Mouse (Mus musculus) A20 (cell line): ENCODE results near the gene Fmod.

Experiments
- DNase-seq: peaks from one replicate; pipeline ENCODE4 v3.0.0-alpha.2; 2011; ENCODE audit warnings: low read depth, low spot score

Fmod gene

DNA sequence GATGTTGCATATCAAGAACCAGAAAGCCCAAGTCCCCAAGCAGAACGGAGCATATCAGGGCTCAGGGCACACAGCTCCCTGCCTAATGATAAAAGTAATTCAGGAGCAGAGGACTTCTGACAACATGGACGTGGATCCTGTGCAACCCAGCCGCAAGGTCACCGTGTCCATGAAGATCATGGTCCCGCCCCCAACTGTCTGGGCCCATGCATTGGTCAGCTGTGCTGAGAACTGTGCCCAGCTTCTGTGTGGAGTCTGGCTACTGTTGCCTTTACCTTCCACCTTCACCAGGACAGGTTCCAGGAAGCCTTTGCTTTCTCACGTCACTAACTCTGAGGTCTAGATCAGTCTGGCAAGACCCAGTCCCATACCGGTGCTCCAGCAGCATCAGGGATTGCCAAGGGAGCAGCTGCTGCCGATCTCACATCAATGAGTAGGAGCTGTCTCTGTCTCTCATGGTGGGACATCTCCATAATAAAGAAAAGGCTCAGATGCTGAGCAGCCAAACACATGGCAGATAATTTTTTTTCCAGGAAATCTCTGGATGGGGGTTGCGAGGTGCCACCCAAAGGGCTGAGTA, 18.7 kb downstream of the Fmod start:
- no peak for DNase-seq

DNA sequence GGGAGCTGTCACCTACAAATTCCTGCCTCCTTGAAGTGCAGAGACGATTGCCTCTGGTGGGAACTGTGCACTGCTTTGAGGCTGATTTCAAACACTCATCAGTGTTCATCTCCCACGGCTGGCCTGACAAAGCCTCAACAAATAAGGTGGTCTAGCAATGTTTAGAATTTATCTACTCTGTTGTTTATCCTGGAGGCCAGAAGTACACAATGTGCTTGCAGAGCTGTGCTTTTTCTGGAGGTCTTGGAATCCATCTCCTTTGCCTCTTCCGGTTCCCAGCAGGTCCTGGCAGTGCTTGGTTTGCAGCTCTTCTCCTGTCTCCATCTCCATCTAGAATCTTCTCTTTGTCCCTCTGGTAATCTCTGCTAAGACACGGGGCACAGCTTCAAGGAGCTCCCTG, 19.2 kb downstream of the Fmod start:
- no peak for DNase-seq

DNA sequence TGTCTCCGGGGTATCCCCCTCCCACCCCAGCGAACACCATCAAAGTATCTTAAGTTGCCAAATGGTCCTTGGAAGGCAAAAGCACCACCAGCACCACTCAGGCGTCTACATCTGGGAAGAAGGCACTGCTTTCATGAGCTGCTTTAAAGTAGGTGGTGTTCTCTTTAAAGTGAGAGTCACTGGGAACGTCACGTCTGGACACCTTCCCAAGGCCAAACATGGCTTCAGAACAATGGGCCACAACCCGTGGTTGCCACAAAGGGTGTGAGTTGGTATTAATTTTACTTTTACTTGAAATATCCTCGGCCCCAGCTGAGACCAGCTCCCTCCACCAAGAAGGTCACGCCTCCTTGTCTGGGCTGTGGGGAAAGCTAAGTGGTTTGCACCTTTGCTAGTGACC, 20.7 kb downstream of the Fmod start:
- DNase-seq, result no peak

DNA sequence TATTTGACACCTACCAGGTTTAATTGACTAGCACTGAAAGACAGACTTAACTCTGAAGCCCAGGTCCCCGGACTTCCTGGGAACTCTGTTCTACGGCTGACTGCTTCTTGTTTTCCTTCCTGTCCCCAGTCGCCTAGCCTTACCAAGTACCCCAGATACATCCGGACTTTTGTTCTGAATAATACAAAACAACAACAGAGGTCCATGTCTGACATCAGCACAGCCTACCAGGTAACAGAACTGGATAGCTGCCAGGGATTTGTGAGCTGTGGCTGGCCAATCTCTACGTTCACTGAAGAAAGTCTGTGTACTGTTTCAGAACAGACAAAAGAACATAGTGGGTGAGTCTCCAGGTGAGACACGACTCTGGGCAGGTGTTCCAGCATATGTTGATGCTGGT, 21.8 kb downstream of the Fmod start:
- no peak for DNase-seq

DNA sequence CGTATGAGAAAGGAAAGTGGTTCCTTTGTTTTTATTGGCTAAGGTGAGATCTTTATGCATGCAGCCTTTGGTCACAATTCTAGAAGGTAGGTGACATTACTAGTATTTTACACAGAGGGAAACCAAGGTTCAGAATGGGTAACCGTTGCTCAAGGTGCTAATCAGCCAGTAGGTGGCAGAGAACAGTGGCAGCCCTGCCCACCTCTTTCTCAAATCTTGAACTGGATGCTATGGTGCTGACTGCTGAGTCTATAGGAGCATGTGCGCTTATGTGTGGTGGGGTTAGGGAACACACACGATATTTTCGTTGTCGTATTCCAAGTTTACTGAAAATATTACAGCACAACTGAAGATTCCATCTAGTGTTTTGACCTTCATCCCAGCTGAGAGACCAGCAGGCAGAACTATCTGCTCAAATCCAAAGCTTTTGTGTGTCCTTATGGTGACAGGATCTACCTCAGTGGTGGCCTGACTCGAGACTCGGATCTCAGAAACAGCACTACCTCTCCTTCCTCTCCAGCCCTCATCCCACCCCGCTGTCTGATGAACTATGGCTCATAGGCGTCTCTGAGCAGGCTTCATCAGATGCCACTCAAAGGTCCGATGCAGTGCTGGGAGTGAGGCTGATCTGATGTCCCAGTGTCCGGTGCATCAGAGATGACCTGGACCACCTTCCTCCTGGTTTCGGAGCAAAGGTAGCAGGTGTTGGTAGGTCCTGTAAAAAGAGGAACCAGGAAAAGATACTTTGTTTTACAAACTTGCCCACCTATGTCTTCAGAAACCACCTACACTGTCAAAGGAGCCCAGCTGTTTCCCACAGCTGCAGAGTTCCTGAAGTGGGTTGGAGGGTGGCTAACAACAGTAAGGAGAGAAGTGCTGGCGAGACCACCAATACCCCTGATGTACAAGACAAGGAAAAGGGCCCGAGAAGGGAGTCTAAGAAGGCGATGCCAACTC, 23.0 kb downstream of the Fmod start:
- peak; percentile 90 for DNase-seq

DNA sequence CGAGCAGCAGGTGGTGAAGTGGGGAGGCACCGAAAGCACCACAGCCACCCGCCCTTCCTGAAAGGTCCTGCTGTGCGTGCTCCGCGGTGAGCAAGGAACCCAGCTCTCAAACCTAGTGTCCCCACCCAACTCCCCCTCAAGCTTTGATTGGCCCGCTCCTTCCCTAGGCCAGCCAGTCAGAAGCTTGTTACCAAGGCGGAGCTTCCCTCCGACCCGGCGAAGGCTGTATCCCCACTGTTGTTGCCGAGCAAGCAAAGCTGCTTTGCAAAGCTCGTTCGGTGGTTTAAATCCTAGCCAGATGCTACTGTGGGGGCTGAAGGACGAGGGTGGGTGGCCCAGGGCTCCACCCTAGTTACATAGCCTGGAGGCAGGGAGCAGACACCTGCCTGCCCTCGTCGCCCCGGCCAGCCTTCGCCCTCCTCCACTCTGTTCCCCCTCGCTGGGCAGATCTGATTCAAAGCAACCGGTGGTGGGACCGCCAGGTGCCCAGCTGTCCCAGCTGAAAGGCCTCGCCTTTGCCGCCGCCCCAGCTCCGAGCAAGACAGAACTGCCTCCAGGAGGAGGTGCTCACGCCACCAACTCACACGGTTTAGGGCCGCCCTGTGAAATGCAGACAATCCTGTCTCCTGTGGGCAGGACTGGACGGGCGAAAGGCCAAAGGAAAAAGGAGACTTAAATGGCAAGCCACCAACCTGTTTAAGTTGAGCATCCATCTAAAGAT, 24.0 kb downstream of the Fmod start:
- peak; percentile 98 for DNase-seq

DNA sequence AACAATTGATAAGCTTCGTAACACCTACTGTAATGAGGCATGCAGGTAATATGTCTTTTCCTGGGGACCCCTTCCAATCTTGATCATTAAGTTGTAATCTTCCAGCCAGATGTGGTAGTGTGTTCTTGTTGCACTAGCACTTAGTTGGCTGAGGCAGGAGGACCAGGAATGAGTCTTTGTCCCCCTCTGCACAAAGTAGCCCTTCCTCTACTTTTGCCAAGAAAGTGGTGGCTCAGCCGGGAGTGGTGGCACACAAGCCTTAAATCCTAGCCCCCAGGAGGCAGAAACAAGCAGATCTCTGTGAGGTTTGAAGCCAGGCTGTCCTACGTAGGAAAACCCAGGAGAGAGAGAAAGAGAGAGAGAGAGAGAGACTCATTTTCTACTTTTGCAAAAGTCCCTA, 24.9 kb downstream of the Fmod start:
- DNase-seq, result peak; percentile 58

DNA sequence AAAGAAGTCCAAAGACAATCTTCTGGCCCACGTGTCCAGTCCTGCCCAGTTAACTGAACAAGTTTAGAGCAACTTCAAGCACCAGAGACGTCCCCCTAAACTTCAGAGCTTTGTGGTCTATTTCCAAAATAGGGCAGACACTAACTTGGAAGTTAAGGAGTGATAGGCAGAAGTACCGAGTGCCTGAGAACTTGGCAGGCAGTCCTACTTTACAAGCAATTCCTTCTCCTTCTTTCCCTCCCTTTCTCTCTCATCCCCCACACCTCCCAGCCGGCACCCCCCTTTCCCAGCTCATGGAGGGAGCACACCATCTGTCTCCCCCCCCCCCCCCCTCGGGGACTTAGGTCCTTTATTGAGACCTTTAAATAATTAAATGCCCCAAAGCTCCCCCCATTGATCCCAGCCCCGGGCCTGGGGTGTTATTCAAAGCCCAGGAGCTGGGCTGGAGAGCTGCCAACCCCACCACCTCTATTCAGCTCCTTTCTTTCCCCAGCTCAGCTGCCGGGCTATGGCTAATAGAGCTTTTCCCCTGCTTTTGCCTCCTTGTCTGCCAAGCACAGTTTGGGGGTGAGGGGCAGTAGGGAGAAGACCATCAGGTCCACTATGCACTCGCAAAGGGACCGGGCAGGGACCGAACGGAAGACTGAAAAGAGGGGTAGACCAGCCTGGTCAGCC, 25.5 kb downstream of the Fmod start:
- no peak for DNase-seq

DNA sequence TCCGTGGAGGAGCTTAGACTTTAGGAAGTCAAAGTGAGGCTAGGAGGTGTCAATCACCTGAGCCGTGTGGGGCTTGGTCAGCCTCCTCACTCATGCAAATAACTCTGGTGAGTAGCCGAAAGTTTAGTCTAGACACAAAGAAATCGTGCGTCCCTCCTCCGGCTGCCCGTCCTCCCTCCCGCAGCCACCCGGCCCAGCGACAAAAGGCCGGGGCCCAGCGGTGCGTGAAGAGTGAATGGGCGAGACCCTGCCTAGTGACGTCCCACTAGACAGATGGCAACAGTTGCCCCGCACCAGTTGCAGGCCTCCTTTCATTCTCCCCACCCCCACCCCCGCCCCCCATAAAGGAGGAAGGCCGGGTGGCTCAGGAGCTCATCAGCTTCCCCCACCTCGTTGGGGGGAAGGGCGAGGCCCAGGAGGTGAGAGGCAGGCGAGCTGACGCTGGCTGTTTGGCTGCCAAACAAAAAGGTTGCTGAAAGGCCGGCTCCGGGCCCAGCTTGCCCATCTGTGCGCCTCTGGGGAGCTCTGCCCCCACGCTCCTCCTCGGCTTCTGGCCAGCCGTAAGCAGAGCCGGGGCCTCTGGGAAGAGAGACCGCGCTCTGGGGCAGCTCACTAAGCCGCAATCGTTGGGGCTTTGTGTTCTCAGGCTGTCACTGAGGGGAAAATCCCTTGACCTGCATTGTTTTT, 26.2 kb downstream of the Fmod start:
- DNase-seq, result peak; percentile 99

DNA sequence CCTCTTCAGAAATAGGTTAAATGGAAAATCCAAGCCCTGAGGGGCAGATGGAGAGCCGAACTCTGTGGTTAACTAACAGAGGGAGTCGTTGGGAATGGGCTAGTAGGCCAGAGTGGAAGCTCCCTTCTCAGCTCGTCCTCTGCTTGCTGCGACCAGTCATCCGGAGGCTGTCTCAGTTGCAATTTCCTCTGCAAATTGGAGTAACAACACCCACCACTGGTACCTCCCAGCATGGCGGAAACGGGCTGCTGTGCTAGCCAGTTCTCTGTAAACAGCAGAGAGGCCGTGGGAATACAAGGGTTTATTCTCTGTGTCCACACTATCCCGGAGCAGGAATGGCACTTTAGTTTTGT, 26.7 kb downstream of the Fmod start:
- DNase-seq, result peak; percentile 80

DNA sequence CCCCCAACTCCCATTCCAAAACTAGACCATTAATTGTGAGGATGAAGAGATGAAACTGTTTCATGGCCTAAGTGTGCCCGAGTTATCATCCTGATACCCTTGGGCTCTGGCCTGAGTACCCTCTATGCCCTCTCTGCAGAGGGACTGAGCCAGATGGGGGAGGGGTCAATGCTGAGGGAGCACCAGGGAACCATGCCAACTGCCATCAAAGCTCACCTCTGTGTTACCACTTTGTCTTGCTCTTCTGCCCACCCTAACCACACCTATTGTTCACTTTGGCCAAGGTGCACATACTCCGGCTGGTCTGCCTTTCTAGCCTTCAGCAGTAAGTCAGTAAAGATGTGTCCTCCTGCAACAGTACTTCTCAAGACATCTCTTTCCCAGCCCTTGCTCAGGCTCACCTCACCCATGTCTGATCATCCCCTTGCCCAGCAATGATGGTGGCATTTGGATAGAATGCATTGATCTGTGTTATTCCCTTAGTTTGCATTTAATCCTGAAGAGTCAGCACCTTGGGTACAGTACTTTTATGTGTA, 27.3 kb downstream of the Fmod start:
- DNase-seq, result peak; percentile 67

DNA sequence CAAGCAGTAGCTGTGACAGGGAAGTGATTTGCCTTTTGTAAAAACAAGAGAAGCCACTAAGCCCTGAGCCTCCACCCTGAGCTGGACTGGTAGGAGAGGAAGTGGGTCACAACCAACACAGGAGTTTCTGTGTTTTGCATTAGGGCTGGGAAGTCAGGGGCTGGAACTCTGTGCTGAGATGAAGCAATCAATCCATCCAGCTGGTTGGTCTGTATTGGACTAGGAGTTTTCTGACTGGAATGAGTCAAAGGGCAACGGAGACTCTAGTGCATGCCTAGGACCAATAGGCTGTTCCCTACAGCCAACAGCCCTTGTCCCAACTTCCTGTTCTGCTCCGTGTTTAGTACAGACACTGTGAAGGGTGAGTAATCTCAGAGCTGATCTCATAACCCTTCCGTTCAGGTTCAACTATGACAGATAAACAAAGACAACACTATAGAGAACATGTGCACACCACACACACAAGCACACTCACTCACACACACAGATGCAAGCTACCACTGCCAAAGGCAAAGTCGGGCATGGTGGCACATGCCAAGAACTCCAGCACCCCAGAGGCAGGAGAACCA, 28.3 kb downstream of the Fmod start:
- DNase-seq, result peak; percentile 86

DNA sequence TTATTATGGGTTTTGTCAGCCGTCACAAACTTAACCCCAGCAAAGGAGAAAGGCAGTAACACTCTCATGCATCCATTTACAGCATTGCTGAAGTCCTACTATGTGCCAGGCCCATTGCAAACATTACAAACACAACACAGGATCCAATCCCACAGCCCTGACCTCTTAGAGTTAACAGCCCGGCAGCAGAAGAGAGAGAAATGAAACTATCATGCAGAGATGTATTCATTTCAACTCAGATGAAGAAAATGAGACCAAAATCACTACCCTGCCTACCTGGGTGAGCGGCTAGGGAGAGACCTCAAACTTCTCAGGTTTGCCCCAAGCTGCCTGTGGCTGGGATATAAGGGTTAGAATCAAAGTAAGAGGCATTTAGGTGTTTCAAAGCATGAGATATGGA, 29.5 kb downstream of the Fmod start:
- peak; percentile 79 for DNase-seq

DNA sequence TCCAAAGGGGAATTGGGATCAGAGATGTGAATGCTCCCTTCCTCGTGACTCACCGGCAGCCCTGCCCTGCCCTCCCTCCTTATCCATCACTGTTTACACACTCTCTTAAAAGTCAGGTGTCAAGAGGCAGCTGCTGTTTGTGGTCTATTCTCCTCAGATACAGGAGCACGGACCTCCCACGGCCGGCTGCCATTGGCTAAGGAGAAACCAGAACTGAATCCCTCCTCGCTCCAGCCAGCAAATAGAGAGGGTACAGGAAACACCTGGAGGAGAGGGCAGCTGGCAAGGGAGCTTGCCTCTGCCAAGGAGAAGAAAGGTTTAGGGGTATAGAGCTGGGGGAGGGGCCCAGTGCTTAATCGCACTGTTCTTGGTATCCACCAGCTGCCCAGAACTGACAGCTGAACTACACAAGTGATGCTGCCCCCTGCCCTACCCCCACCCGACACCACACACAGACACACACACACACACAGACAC, 30.1 kb downstream of the Fmod start:
- peak; percentile 98 for DNase-seq

DNA sequence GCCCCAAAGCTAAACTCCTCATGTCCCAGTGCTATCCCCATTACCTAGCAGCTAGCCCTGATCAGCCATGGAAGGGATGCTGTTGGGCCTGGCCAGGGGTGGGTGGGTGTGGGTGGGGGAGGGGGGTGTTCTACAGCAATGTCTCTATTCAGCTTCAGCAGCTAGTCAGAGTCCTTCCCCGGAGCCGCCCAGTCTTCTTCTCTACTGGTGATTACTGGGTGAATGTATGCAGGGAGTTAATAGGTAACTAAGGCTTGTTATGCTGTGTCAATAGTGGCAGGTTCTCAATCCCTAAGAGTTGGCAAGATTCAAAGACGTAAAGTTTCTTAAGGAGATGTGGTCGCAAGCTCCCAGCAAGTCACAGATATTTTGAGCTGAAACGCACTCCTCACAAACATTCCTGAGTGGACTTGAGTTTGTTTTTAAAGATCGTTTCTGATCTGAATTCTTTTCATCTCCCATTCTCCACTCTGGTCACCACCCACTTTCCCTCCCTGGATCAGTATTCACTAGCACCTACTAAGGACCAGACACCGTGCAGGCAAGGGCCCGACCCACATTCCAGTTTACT, 33.1 kb downstream of the Fmod start:
- DNase-seq, result no peak

DNA sequence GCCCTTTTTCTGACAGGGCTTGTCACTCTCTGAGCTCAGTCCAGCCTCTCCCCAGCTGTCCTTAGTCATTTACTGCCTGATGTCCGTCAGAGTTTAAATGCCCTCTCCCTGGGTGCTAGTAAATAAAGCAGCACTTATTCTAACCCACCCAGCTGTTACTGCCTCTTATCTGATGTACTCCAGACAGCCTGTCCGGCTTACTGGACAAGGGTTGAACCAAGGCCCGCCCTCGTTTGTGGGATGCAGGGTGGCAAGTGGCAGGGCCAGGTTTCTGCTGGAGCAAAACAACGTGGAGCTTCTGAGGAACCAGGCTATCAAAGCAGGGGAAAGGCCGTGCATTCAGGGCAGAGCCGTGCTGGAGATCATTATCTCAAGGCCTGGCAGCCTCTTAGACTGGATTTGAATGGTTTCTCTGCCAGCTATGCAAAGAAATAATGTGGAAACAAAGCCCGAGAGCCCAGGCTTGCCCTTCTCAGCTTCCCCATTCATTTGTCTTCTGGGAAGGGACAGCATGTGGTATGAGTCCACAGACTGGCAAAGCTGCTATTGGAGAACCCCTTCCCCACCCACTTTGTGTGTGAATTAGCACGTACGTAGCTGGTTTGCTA, 34.5 kb downstream of the Fmod start:
- no peak for DNase-seq

DNA sequence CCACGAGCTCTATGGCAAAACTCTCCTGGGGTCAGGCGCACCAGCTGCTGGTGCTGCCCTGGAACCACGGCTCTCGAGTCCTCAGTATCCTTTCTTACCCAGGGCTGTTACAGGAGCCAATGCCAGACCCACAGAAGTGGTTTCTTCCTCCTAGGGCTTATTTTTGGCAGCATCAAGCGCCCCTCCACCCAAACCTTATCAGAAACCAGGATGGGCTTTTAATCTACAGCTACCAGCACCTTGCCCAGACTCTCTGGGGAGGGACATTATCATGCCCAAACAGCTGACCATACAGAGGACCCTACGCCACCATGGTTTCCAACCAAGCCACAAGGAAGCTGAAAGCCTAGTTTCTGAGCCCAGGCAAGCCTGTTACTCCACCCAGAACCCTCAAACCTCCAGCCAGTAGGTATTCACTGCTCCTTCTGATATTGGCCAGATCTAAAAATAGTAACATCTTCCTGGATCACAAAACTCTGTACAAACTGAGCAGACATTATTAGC, 36.1 kb downstream of the Fmod start:
- DNase-seq, result peak; percentile 33

DNA sequence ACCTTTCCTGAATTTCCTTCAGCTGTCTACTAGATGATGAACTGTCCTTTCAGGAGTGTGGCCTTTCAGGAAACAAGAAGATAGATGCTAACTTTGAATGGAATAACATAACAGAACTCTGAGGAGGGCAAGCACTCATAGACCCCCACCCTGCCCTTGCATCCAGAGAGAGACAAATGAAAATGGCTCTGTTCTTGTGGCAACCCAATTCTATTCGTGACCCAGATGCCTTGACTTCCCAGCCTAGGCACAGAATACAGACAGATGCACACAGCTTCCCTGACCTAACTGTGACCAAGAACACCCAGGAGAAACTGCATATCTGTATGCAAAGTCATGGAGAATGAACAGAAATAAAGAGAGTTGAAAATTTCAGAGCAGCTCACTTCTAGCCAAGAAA, 36.6 kb downstream of the Fmod start:
- no peak for DNase-seq

DNA sequence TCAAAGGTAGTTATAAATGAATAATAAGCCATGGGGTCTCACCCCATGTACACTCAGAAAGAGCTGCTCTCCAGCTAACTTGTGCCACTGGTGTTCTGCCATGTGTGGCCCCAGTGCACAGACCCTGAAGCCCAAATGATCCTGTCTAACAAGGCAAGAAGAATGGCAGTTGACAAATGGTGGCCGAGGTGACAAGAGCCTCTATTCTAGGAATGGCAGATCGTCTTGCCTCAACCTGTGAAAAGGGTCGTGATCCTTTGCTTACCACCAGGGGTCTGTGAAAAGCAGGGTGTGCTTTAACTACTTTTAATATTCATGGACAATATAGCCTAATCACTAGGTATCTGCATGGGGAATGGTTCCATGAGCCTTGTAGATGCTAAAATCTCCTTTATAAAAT, 37.1 kb downstream of the Fmod start:
- no peak for DNase-seq

DNA sequence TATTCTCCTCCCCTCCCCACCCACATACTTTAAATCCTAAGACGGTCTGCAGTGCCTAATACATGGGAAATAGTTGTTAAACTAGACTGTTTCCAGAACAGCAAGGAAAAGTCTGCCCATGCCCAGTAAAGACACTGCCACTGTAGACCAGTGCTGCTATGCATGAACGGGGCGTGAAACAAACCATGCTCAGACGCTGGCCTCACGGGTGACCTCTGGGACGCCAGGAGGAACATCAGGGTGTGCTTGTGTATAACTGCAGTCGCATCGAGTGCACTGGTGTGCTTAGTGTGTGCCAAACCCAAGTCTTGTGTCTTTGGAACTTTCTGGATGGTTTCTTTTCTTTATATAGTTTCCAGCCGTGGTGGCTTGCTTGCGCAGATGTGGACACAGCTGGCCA, 37.6 kb downstream of the Fmod start:
- no peak for DNase-seq
